Mouse (Mus musculus): ENCODE results near the gene Tcap. TPM values are rescaled to one million over a fixed set of nuclear protein-coding genes. Genes with fewer than 3 reads are reported as not detected.

Tcap gene
- polyA plus RNA-seq, 1 experiment from 2014 or later = not detected

DNA sequence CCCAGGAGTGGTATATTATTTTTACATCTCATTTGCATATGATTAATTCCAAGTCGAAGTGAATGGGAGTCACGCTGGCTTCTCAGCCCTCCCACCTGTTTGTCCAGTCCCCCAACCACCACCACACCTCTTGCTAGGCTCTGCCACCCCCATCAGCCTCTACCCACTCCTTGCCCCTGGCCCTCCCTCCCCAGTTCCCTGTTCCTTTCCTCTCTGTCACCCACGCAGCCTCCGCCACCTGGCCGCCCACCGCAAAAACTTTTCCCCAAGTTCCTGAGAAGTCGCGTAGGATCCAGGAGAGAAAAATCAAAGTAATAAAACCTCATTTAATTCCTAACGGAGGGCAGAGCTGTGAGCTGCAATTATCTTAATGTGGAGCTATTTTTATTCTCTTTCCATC lies 37.4 kb upstream of the Tcap start:
- Histone ChIP-seq H3K9me3 (replicated peaks) (no peaks in the 10 kb centered on the region), H3K4me3 (no peak overlapping the region), H3K4me1 (peaks cover 52% of the 10 kb centered on the region), H3K27ac (replicated peaks) (no peak overlapping the region), H3K36me3 (no peaks in the 10 kb centered on the region), H3K27me3 (ENCODE audit: low read depth, poor library complexity, severe bottlenecking) (peaks cover 100% of the 10 kb centered on the region)
- whole genome bisulfite sequencing = 5% methylated on average over 9 of the region's 9 CpGs
- no peak for DNase-seq (ENCODE audit: low spot score)

DNA sequence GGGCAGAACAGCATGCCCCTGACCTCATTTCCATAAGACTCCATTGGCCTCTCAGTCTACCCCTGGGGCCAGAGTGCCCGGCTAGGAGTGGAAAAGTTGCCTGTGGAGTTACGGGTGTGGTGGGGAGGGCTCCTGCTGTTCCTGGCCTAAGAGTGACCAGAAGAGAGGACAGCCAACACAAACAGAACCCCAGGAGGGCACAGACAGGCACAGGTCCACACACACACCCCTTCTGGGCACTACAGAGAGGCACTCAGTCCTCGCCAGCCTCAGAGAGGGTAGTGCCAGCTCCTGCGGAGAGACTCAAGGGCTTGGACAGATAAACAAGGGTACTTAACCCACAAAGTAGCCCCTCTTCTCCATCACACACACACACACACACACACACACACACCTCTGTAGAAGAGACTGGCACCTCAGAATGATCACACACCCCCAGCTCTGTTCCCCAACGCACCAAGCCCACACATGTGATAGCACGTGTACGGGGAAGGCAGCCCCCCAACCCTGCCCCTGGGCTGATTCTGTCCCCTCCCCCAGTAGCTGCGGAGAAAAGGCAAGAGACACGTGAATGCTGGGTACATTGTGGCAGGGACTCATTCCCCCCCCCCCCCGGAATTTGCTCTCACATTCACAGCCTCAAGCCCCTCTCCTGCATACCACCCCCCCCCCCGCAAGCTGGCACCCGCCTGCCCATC lies 36.1 kb upstream of the Tcap start:
- no peaks in the 10 kb centered on the region for H3K9me3 ChIP-seq (replicated peaks)
- no peak for DNase-seq (ENCODE audit: low spot score)
- H3K4me1 ChIP-seq = peaks cover 46% of the 10 kb centered on the region
- H3K27me3 ChIP-seq (ENCODE audit: low read depth, poor library complexity, severe bottlenecking) = peaks cover 100% of the 10 kb centered on the region
- H3K27ac ChIP-seq (replicated peaks) = no peak overlapping the region
- 2% methylated on average over 10 of the region's 12 CpGs for WGBS
- H3K36me3 ChIP-seq = no peaks in the 10 kb centered on the region
- peak overlapping the region; percentile 68 for H3K4me3 ChIP-seq

- Histone ChIP-seq H3K9me3 (replicated peaks) (no peaks in the 10 kb centered on the region), H3K27ac (replicated peaks) (peak within 1 kb of the TSS; percentile 59; the same call in 1 of the 2 replicates), H3K36me3 (no peaks in the 10 kb centered on the region), H3K4me1 (peaks cover 46% of the 10 kb centered on the region), H3K4me3 (peak within 1 kb of the TSS; percentile 68), H3K27me3 (ENCODE audit: low read depth, poor library complexity, severe bottlenecking) (peaks cover 100% of the 10 kb centered on the region)
- WGBS = 1% methylated on average over 55 of the region's 55 CpGs
- peak; percentile 70 for DNase-seq (ENCODE audit: low spot score)
Observed at GRCm38 (mm10) chr11:98348083-98348961, 35.3 kb upstream of the Tcap start, which contains the start of gene Ppp1r1b. Ppp1r1b (plus strand) TSS chr11:98348404.

DNA sequence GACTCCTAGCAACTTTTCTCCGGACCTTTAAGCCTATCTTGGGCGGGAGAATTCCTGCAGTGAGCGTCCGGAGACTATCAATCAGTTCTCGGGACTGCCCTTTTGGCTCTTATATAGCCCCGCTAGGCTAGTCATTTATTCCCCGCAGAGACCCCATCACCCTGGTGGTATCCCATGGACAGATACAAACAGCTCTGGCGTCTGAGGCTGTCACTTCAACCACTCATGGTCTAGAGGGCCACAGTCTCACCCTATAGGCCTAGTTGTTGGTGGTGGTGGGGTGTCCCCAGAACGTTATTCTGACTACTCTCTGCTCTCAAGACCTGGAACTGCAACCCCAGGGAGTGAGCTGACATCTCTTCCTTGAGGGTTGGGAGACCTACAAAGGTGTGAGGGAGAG lies 34.3 kb upstream of the Tcap start:
- 3% methylated on average over 9 of the region's 9 CpGs for WGBS
- DNase-seq (ENCODE audit: low spot score) = peak; percentile 17

GRCm38 (mm10) chr11:98352272-98352990 lies 31.2 kb upstream of the Tcap start:
- no peak for DNase-seq (ENCODE audit: low spot score)
- H3K4me3 ChIP-seq = no peak overlapping the region

More for the DNA sequence above, 34.3 kb upstream of the Tcap start:
- H3K27me3 ChIP-seq (ENCODE audit: low read depth, poor library complexity, severe bottlenecking) = peaks cover 100% of the 10 kb centered on the region
- no peaks in the 10 kb centered on the region for H3K36me3 ChIP-seq
- H3K9me3 ChIP-seq (replicated peaks) = no peaks in the 10 kb centered on the region
- H3K4me1 ChIP-seq = peaks cover 46% of the 10 kb centered on the region
- peak overlapping the region; percentile 68 for H3K4me3 ChIP-seq
- peak overlapping the region; percentile 59; the same call in 1 of the 2 replicates for H3K27ac ChIP-seq (replicated peaks)

GRCm38 (mm10) chr11:98353651-98354211 lies 29.9 kb upstream of the Tcap start:
- no peaks in the 10 kb centered on the region for H3K9me3 ChIP-seq (replicated peaks)
- WGBS = 47% methylated on average over 8 of the region's 8 CpGs
- no peak for DNase-seq (ENCODE audit: low spot score)
- no peak overlapping the region for H3K4me3 ChIP-seq
- H3K27me3 ChIP-seq (ENCODE audit: low read depth, poor library complexity, severe bottlenecking) = peaks cover 85% of the 10 kb centered on the region
- H3K4me1 ChIP-seq = peaks cover 36% of the 10 kb centered on the region
- no peak overlapping the region for H3K27ac ChIP-seq (replicated peaks)
- no peaks in the 10 kb centered on the region for H3K36me3 ChIP-seq

More at GRCm38 (mm10) chr11:98352272-98352990, 31.2 kb upstream of the Tcap start:
- 78% methylated on average over 18 of the region's 18 CpGs for WGBS
- no peak overlapping the region for H3K27ac ChIP-seq (replicated peaks)
- peaks cover 96% of the 10 kb centered on the region for H3K27me3 ChIP-seq (ENCODE audit: low read depth, poor library complexity, severe bottlenecking)
- H3K4me1 ChIP-seq = peaks cover 42% of the 10 kb centered on the region
- no peaks in the 10 kb centered on the region for H3K36me3 ChIP-seq
- no peaks in the 10 kb centered on the region for H3K9me3 ChIP-seq (replicated peaks)

- no peak overlapping the region for H3K27ac ChIP-seq (replicated peaks)
- 62% methylated on average over 14 of the region's 14 CpGs for WGBS
- peaks cover 36% of the 10 kb centered on the region for H3K4me1 ChIP-seq
- no peaks in the 10 kb centered on the region for H3K9me3 ChIP-seq (replicated peaks)
- H3K27me3 ChIP-seq (ENCODE audit: low read depth, poor library complexity, severe bottlenecking) = peaks cover 78% of the 10 kb centered on the region
- DNase-seq (ENCODE audit: low spot score) = no peak
- no peaks in the 10 kb centered on the region for H3K36me3 ChIP-seq
- H3K4me3 ChIP-seq = no peak overlapping the region
Observed at GRCm38 (mm10) chr11:98354445-98354844, 29.2 kb upstream of the Tcap start.

GRCm38 (mm10) chr11:98355732-98356299 lies 27.8 kb upstream of the Tcap start:
- 13% methylated on average over 6 of the region's 6 CpGs for WGBS
- DNase-seq (ENCODE audit: low spot score) = peak; percentile 62
- Histone ChIP-seq H3K27ac (replicated peaks) (no peak overlapping the region), H3K9me3 (replicated peaks) (no peaks in the 10 kb centered on the region), H3K4me3 (no peak overlapping the region), H3K27me3 (ENCODE audit: low read depth, poor library complexity, severe bottlenecking) (peaks cover 64% of the 10 kb centered on the region), H3K4me1 (peaks cover 48% of the 10 kb centered on the region), H3K36me3 (no peaks in the 10 kb centered on the region)

DNA sequence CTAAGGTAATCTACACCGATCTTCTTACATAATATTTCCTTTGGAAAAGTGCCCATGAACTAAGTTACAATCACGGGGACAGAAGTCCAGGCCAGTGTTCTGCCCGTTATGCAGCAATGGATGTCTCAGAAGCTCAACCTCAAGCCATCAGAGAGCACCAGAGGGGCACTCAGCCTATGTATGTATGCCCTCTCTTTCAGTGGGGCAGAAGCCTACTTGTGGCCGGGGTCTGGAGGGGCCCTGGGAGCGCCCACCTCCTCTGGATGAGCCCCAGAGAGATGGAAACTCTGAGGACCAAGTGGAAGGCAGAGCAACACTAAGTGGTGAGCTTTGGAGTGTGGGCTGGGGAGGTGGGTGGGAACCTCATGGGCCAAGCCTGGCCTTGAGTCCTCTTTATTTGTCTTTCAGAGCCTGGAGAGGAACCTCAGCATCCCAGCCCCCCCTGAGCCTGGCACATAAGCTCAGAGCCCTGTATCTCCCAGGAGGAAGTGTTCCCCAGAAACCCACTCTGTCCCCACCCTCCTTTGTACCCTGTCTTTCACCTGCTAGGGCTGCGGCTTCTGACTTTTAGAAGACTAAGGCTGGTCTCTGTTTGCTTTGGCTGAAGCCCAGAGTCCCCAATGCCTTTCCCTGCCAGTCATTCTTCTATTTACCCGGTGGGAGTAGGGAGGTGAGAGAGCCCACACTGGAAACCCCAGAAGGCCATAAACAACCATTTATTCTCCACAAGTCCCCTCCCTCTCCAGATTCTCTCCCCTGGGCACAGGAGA lies 26.8 kb upstream of the Tcap start:
- 78% methylated on average over 7 of the region's 7 CpGs for WGBS
- H3K36me3 ChIP-seq = no peaks in the 10 kb centered on the region
- no peaks in the 10 kb centered on the region for H3K9me3 ChIP-seq (replicated peaks)
- H3K27ac ChIP-seq (replicated peaks) = peak overlapping the region; percentile 92
- H3K4me1 ChIP-seq = peaks cover 58% of the 10 kb centered on the region
- peaks cover 54% of the 10 kb centered on the region for H3K27me3 ChIP-seq (ENCODE audit: low read depth, poor library complexity, severe bottlenecking)
- DNase-seq (ENCODE audit: low spot score) = no peak
- H3K4me3 ChIP-seq = peak overlapping the region; percentile 87

DNA sequence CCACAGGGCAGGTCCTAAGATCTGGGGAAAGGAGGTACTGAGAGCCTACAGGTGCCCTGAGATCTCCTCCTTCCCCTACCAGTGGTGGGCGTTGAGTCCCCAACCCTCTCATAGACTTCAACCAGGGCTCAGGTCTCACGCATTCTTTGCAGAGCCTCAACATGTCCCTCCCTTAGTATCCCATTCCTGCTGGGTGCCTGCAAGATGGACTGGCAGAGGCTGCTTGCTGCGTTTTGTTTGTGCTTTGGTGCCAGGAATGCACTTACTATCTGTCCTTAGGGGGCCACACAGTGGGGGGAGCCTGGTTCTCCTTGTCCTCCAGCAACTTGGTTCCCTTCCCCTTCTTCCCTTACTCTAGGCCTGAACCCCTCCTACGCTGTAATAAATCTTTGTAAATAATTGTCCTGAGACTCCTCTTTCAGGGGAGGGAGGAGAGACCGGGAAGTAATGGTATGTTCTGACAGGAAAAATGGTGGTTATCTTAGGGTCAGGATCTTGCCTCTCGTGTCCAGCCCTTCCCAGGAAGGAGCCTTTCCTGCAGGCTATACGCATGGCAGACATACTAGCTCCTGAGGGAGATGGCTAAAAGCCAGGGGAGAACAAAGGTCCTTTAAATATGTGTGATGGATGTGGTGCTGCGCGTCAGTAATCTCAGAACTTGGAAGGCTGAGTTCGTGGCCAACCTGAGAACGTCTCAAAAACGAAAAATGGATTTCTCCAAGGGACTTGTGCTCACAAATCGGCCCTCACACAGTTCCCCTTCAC lies 26.0 kb upstream of the Tcap start:
- no peak for DNase-seq (ENCODE audit: low spot score)
- Histone ChIP-seq H3K9me3 (replicated peaks) (no peaks in the 10 kb centered on the region), H3K27ac (replicated peaks) (peak overlapping the region; percentile 92), H3K36me3 (no peaks in the 10 kb centered on the region), H3K27me3 (ENCODE audit: low read depth, poor library complexity, severe bottlenecking) (peaks cover 46% of the 10 kb centered on the region), H3K4me1 (peaks cover 66% of the 10 kb centered on the region), H3K4me3 (peak overlapping the region; percentile 87)
- WGBS = 13% methylated on average over 13 of the region's 13 CpGs

All from midbrain, embryonic 10.5 days (tissue).